8 mouse cellular contexts compared by ENCODE assay signal in the genomic region with DNA sequence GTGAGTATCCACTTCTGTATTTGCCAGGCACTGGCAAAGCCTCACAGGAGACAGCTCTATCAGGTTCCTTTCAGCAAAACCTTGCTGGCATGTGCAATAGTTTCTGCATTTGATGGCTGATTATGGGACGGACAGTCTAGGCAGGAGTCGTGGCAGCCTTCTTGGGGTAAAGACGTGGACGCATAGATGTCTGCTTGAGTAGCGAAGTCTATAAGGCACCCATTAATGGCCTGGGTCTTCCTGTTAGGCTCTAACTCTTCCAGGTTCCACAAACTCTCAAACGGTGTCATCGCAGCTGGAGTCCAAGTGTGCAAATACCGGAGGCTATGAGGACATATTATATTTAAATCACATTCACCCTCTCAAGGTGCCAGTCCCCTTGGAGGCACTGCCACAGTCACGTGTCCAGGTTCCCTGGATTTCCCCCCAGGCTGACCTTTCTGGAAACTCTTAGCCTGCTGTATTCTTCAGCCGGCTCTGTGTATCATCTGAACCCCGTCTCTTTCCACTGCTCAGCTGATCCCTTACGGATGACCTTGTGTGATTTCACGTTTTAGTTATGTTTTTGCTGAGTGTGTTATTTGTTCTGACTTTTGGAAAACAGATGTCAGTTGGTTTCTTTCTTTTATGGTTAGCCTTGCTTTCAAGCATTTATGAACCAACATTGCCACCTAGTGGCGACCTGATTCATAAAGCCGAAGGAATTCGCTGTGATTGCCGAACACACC.
DNase-seq lines count a peak whose midpoint lies in the region; ATAC-seq lines count a peak whose summit lies in the region.

No protein-coding gene starts in this region.

- H3K9ac ChIP-seq in hindbrain, embryonic 13.5 days: no peak overlapping the region

- no peaks in the 10 kb centered on the region for H3K9me3 ChIP-seq in hindbrain, embryonic 13.5 days

- H3K4me3 ChIP-seq in hindbrain, embryonic 13.5 days: 0 out of 2 replicates have a peak overlapping the region, but pooled peaks have one; percentile 15

- no peaks in the 10 kb centered on the region; the same call in 1 of the 2 replicates for H3K4me1 ChIP-seq in hindbrain, embryonic 13.5 days (replicated peaks)

- H3K27me3 ChIP-seq in hindbrain, embryonic 13.5 days: no peaks in the 10 kb centered on the region

- WGBS in hindbrain, embryonic 13.5 days: 57% methylated on average over 17 of the region's 17 CpGs

- peak overlapping the region; percentile 49 for H3K4me2 ChIP-seq in hindbrain, embryonic 13.5 days

- peak; percentile 28 for DNase-seq in T-cell, adult 2 months (ENCODE audit: low spot score)
- DNase-seq in cerebellum, adult 9-11 months: peak; percentile 50
- peak; percentile 35 to 84 for DNase-seq in frontal cortex, postnatal 14 days (ENCODE audit: low spot score in 2 of 2)
- DNase-seq in layer of hippocampus, adult 9-11 months: peak; percentile 67
- DNase-seq in lung, postnatal 36 days: peak; percentile 90
- DNase-seq in right cerebral cortex, postnatal 10 days (ENCODE audit: low spot score in 2 of 2): peak; percentile 82 to 90
- DNase-seq in urinary bladder, postnatal 36 days (ENCODE audit: low spot score in 2 of 2): peak; percentile 56 to 63

- ATAC-seq in hindbrain, embryonic 13.5 days (ENCODE audit: low FRiP score): peak; percentile 67

- H3K27ac ChIP-seq in hindbrain, embryonic 13.5 days: no peak overlapping the region

- no peaks in the 10 kb centered on the region for H3K36me3 ChIP-seq in hindbrain, embryonic 13.5 days

Comparison
In these comparisons a context has a peak if more than half of its experiments do, and no peak if none do; other contexts are left out.
1. DNase-seq: peak in every context shown above with its lines; median percentile 90 in lung, postnatal 36 days; 86 in right cerebral cortex, postnatal 10 days; 67 in layer of hippocampus, adult 9-11 months; 60 in frontal cortex, postnatal 14 days; 60 in urinary bladder, postnatal 36 days; 50 in cerebellum, adult 9-11 months; 28 in T-cell, adult 2 months.